Mouse (Mus musculus): Measurements from ENCODE around the gene Cmtm2b. TPM values are rescaled to one million over a fixed set of nuclear protein-coding genes. Genes with fewer than 3 reads are reported as not detected.

Gene Cmtm2b
- polyA plus RNA-seq, 1 experiment from 2014 or later, result not detected

DNA sequence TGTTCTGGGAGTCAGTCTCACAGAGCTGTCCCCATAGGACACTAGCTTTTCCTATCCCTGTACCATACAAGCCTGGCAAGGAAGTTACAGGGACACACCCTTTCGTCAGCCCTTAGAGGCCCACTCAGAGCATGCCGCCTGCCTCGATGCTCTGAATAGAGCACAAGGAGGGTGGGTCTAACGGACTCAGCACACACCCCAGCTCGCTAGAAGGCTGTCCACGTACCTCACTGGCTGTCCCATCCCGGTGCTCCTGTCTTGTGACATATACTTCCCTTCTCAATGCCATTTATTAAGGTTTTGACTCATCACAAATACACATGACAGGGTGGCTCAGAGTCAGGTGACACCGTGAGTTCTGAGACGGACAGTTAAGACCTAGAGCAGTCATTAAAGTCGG, 32.5 kb downstream of the Cmtm2b start:
- no peaks in the 10 kb centered on the region for H3K27me3 ChIP-seq (ENCODE audit: insufficient read depth, low read length)
- no peak overlapping the region for H3K4me2 ChIP-seq (ENCODE audit: low read depth, low read length)
- H3K9ac ChIP-seq (replicated peaks), result no peak overlapping the region
- H3K4me1 ChIP-seq (ENCODE audit: insufficient read depth), result no peaks in the 10 kb centered on the region
- no peak for DNase-seq
- ATAC-seq, result no peak
- no peak overlapping the region for H3K4me3 ChIP-seq (ENCODE audit: low read depth, low read length)
- no peak overlapping the region for H3K27ac ChIP-seq (ENCODE audit: low read depth)
- WGBS (ENCODE audit: insufficient replicate concordance), result 83% methylated on average over 10 of the region's 10 CpGs
- TF ChIP-seq CTCF (IDR thresholded peaks at IDR 0.05; ENCODE audit: low read depth) (no peak), EP300 (IDR thresholded peaks at IDR 0.05; ENCODE audit: low read depth) (no peak)
- H3K9me3 ChIP-seq (ENCODE audit: low read length), result no peaks in the 10 kb centered on the region
- H3K36me3 ChIP-seq (replicated peaks; ENCODE audit: insufficient read depth, low read length), result 0 out of 2 replicates have a peak, but pooled peaks cover 2% of the 10 kb centered on the region

DNA sequence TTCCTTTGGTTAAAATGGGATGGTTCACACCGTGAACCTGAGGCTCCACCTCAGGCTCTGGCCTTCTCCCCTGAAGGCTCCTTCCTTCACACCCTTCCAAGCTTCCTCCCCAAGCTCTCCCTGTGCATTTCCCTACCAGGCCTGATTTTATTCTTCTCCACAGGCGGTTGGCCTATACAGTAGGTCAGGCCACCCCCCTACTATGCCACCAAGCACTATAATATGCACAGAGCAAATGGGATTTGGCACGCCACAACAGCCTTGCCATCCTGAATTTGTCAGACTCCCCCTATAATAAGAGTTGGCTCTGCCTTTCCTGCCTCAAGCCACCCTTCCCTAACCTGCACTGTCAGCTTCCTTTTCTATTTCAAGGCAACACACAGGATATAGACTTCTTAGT, 36.6 kb downstream of the Cmtm2b start:
- 73% methylated on average over 3 of the region's 3 CpGs for WGBS (ENCODE audit: insufficient replicate concordance)
- Histone ChIP-seq H3K36me3 (replicated peaks; ENCODE audit: insufficient read depth, low read length) (no peaks in the 10 kb centered on the region), H3K9ac (replicated peaks) (no peak overlapping the region), H3K4me3 (ENCODE audit: low read depth, low read length) (no peak overlapping the region), H3K4me2 (ENCODE audit: low read depth, low read length) (no peak overlapping the region), H3K9me3 (ENCODE audit: low read length) (no peaks in the 10 kb centered on the region), H3K4me1 (ENCODE audit: insufficient read depth) (peaks cover 4% of the 10 kb centered on the region; the same call in 1 of the 2 replicates), H3K27me3 (ENCODE audit: insufficient read depth, low read length) (no peaks in the 10 kb centered on the region), H3K27ac (ENCODE audit: low read depth) (no peak overlapping the region)
- TF ChIP-seq EP300 (IDR thresholded peaks at IDR 0.05; ENCODE audit: low read depth) (no peak), CTCF (IDR thresholded peaks at IDR 0.05; ENCODE audit: low read depth) (no peak)
- no peak for DNase-seq
- no peak for ATAC-seq

DNA sequence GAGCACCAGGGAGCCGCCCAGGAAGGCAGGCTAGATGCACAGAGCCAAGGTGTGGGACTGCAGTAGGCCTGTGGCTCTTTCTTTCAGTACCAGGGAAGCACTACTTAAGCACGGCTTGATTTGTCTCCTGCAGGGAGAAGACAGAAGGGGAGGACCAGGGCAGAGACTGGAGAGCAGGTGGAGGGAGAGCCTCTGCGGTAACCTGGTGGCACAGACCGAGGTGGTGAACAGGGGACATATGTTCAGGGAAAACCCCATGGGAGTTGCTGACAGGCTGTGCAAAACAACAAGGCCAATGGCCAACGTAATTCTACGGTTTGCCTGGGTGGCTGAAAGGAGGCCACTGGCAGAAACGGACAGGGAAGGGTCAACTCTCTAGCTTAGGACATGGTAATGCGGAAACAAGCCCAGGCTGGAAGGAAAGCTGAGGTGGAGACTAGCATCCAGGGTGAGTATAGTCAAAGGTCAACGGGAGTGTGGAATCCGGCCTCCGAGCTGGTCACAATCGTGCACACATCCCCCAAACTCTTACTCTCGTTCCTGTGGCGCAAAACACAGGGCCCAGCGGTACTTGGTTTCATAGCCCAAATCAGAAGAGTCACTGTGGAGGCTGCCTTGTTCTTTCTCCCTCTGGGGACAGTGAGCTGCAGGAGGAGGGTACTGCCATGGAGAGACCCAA, 37.9 kb downstream of the Cmtm2b start:
- DNase-seq, result no peak
- no peaks in the 10 kb centered on the region for H3K27me3 ChIP-seq (ENCODE audit: insufficient read depth, low read length)
- peaks cover 4% of the 10 kb centered on the region; the same call in 1 of the 2 replicates for H3K4me1 ChIP-seq (ENCODE audit: insufficient read depth)
- H3K36me3 ChIP-seq (replicated peaks; ENCODE audit: insufficient read depth, low read length), result no peaks in the 10 kb centered on the region
- TF ChIP-seq EP300 (IDR thresholded peaks at IDR 0.05; ENCODE audit: low read depth) (no peak), CTCF (IDR thresholded peaks at IDR 0.05; ENCODE audit: low read depth) (no peak)
- H3K4me3 ChIP-seq (ENCODE audit: low read depth, low read length), result no peak overlapping the region
- no peak overlapping the region for H3K27ac ChIP-seq (ENCODE audit: low read depth)
- WGBS (ENCODE audit: insufficient replicate concordance), result 59% methylated on average over 15 of the region's 15 CpGs
- H3K4me2 ChIP-seq (ENCODE audit: low read depth, low read length), result no peak overlapping the region
- peak; percentile 58; the same call in 1 of the 2 replicates for ATAC-seq
- H3K9me3 ChIP-seq (ENCODE audit: low read length), result no peaks in the 10 kb centered on the region
- H3K9ac ChIP-seq (replicated peaks), result peak overlapping the region; percentile 7; the same call in 1 of the 2 replicates

DNA sequence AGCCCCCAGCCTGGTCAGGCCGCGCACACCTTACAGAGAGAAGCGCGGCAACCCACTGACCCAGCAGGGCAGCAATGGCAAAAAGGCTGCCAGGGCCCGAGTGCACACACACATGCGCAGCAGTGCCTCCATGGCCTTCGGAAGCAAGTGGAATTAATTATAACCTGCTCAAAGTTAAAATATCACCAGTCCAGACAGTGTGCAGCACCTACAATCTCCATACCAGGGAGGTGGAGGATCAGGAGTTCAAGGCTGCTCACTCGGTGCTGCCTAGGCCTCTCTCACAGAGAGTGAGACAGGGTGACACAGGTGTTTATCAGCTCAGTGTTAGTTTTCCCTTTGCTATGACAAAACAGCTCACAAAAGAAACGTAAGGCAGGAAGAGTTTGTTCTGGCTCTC, 43.7 kb downstream of the Cmtm2b start:
- DNase-seq (no peak), ATAC-seq (no peak)
- WGBS (ENCODE audit: insufficient replicate concordance), result 75% methylated on average over 9 of the region's 9 CpGs
- no peak overlapping the region for H3K4me2 ChIP-seq (ENCODE audit: low read depth, low read length)
- no peak for TF ChIP-seq EP300 (IDR thresholded peaks at IDR 0.05; ENCODE audit: low read depth)
- TF ChIP-seq CTCF (IDR thresholded peaks at IDR 0.05; ENCODE audit: low read depth), result no peak
- H3K9me3 ChIP-seq (ENCODE audit: low read length), result no peaks in the 10 kb centered on the region
- H3K27ac ChIP-seq (ENCODE audit: low read depth), result no peak overlapping the region
- no peak overlapping the region for H3K9ac ChIP-seq (replicated peaks)
- H3K4me1 ChIP-seq (ENCODE audit: insufficient read depth), result no peaks in the 10 kb centered on the region
- H3K36me3 ChIP-seq (replicated peaks; ENCODE audit: insufficient read depth, low read length), result no peaks in the 10 kb centered on the region
- H3K27me3 ChIP-seq (ENCODE audit: insufficient read depth, low read length), result no peaks in the 10 kb centered on the region
- no peak overlapping the region for H3K4me3 ChIP-seq (ENCODE audit: low read depth, low read length)

DNA sequence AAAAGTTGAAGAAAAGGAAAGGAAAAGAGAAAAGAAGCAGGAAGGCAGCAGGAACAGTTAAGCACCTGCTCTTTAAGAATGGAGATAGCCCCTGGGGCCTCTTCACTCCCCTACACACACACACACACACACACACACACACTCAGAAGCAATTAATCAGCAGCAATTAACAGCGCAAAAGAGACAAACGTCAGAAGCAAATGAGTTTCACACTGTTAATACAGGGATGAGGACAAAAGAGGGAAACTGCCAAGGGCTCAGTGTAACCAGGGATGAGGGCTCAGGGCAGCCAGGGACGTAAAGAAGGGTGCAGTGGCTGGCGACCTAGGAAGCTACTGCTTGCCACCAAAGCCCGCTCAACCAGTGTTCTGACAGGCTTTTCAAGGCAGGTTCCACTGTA, 45.4 kb downstream of the Cmtm2b start:
- Histone ChIP-seq H3K4me2 (ENCODE audit: low read depth, low read length) (no peak overlapping the region), H3K9ac (replicated peaks) (no peak overlapping the region)

DNA sequence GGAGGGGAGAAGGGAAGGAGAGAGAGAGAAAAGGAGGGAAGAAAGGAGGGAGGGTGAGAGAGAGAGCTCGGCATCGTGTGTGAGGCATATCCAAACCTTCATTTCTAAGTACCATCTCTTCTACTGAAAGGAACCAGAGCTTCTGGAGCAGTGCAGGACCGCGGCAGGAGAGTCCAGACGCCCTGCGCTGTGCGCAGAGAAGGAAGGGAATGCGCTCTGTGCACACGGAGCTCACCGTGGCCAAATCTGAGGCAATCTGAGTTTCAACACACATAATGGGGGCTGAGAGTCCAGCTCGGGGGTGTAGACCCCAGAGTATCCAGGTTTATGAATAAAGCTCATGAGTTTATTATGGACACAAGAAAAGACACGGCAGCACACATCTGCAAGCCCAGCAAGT, 47.6 kb downstream of the Cmtm2b start:
- Histone ChIP-seq H3K4me3 (ENCODE audit: low read depth, low read length) (no peak overlapping the region), H3K4me2 (ENCODE audit: low read depth, low read length) (no peak overlapping the region), H3K9ac (replicated peaks) (no peak overlapping the region), H3K4me1 (ENCODE audit: insufficient read depth) (peaks cover 5% of the 10 kb centered on the region; the same call in 1 of the 2 replicates), H3K9me3 (ENCODE audit: low read length) (no peaks in the 10 kb centered on the region), H3K36me3 (replicated peaks; ENCODE audit: insufficient read depth, low read length) (no peaks in the 10 kb centered on the region), H3K27ac (ENCODE audit: low read depth) (no peak overlapping the region), H3K27me3 (ENCODE audit: insufficient read depth, low read length) (no peaks in the 10 kb centered on the region)
- WGBS (ENCODE audit: insufficient replicate concordance), result 76% methylated on average over 12 of the region's 12 CpGs
- TF ChIP-seq EP300 (IDR thresholded peaks at IDR 0.05; ENCODE audit: low read depth), result no peak
- no peak for TF ChIP-seq CTCF (IDR thresholded peaks at IDR 0.05; ENCODE audit: low read depth)
- ATAC-seq (no peak), DNase-seq (no peak)

More for the DNA sequence above, 45.4 kb downstream of the Cmtm2b start:
- Histone ChIP-seq H3K4me3 (ENCODE audit: low read depth, low read length) (no peak overlapping the region), H3K4me1 (ENCODE audit: insufficient read depth) (no peaks in the 10 kb centered on the region), H3K9me3 (ENCODE audit: low read length) (no peaks in the 10 kb centered on the region), H3K36me3 (replicated peaks; ENCODE audit: insufficient read depth, low read length) (no peaks in the 10 kb centered on the region), H3K27ac (ENCODE audit: low read depth) (no peak overlapping the region), H3K27me3 (ENCODE audit: insufficient read depth, low read length) (no peaks in the 10 kb centered on the region)
- no peak for ATAC-seq
- no peak for DNase-seq
- TF ChIP-seq EP300 (IDR thresholded peaks at IDR 0.05; ENCODE audit: low read depth), result no peak
- no peak for TF ChIP-seq CTCF (IDR thresholded peaks at IDR 0.05; ENCODE audit: low read depth)
- WGBS (ENCODE audit: insufficient replicate concordance), result 76% methylated on average over 5 of the region's 5 CpGs
